In the genomic region with DNA sequence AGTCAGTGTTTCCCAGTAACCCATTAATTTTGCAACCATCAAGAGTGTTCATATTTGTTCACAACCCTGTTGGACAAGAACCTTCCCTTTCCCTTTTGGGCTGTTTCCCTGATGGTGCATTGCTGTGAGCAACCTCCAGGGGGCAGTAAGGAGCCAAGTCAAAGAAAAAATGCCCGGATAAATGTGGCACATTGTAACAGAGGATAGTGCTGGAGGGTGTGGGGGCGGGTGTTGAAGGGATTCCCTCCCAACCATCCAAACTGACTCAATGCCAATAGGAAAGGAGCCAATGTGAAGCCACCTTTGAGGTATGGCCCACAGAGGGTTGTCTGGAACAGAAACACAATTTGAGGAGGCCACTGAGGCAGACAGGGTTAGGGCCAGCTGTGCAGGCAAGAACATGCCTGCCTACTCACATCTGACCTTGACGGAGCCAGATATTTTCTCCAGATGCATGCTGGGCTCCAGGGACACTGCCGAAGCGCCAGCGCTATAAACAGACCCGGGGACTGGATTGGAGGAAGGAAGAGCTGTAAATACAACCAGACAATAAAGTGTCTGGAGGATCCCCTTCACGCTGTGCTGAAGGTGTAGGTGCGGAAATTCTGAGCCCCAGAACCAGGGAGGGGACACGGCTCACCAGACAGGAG, we compare ENCODE assay signal across 8 mouse cellular contexts. TPM values are rescaled to one million over a fixed set of nuclear protein-coding genes. Genes with fewer than 3 reads are reported as not detected.
DNase-seq lines count a peak whose midpoint lies in the region; ATAC-seq and TF ChIP-seq lines count a peak whose summit lies in the region.

No protein-coding gene starts in this region.

- no peak overlapping the region for H3K4me2 ChIP-seq in limb, embryonic 12.5 days
- H3K4me2 ChIP-seq in midbrain, embryonic 14.5 days (ENCODE audit: low read length) = no peak overlapping the region

- H3K27me3 ChIP-seq in limb, embryonic 12.5 days = no peaks in the 10 kb centered on the region; the same call in 1 of the 2 replicates
- no peaks in the 10 kb centered on the region for H3K27me3 ChIP-seq in midbrain, embryonic 14.5 days (ENCODE audit: control insufficient read depth, insufficient read depth, low read length)

- no peaks in the 10 kb centered on the region for H3K9me3 ChIP-seq in limb, embryonic 12.5 days
- no peaks in the 10 kb centered on the region for H3K9me3 ChIP-seq in midbrain, embryonic 14.5 days (ENCODE audit: control insufficient read depth, low read length)

- 25% methylated on average over 10 of the region's 10 CpGs for WGBS in limb, embryonic 12.5 days
- 53% methylated on average over 10 of the region's 10 CpGs for WGBS in midbrain, embryonic 14.5 days

- no peak overlapping the region for H3K27ac ChIP-seq in cortical plate, adult 2 months (ENCODE audit: insufficient read depth, low read length)
- 0 out of 2 replicates have a peak overlapping the region, but pooled peaks have one; percentile 53 for H3K27ac ChIP-seq in limb, embryonic 12.5 days
- no peak overlapping the region for H3K27ac ChIP-seq in midbrain, embryonic 14.5 days (replicated peaks; ENCODE audit: low read depth, low read length)

- DNase-seq in 3T3-L1 (ENCODE audit: low read depth, low spot score) (peak; percentile 86), ZHBTc4 (ENCODE audit: low read depth, low spot score) (peak; percentile 88)
- peak; percentile 72 for DNase-seq in gastrocnemius, postnatal 10 days
- DNase-seq in midbrain, embryonic 14.5 days = peak; percentile 79
- DNase-seq in spleen, postnatal 14 days (ENCODE audit: low spot score in 2 of 2) = peak; percentile 40 to 60

- 0 out of 2 replicates have a peak, but pooled peaks cover 1% of the 10 kb centered on the region for H3K4me1 ChIP-seq in cortical plate, adult 2 months (ENCODE audit: control insufficient read depth, insufficient read depth, low read length)
- peaks cover 28% of the 10 kb centered on the region for H3K4me1 ChIP-seq in limb, embryonic 12.5 days (replicated peaks)
- H3K4me1 ChIP-seq in midbrain, embryonic 14.5 days (ENCODE audit: control insufficient read depth, insufficient read depth, low read length) = peaks cover 5% of the 10 kb centered on the region; the same call in 1 of the 2 replicates

- ATAC-seq in inflammation-experienced regulatory T-cells, adult 6 months = peak; percentile 23
- ATAC-seq in limb, embryonic 12.5 days (ENCODE audit: insufficient number of reproducible peaks, insufficient read depth, low FRiP score, low TSS enrichment, low read depth) = no peak; the same call in 1 of the 2 replicates
- ATAC-seq in midbrain, embryonic 14.5 days (ENCODE audit: low FRiP score, low TSS enrichment) = no peak; the same call in 1 of the 2 replicates

- H3K9ac ChIP-seq in limb, embryonic 12.5 days (replicated peaks) = no peak overlapping the region; the same call in 1 of the 2 replicates
- no peak overlapping the region for H3K9ac ChIP-seq in midbrain, embryonic 14.5 days (replicated peaks; ENCODE audit: low read length)

- H3K4me3 ChIP-seq in cortical plate, adult 2 months (ENCODE audit: insufficient read depth, low read length) = no peak overlapping the region
- no peak overlapping the region for H3K4me3 ChIP-seq in limb, embryonic 12.5 days (replicated peaks)
- no peak overlapping the region for H3K4me3 ChIP-seq in midbrain, embryonic 14.5 days (replicated peaks; ENCODE audit: low read depth, low read length)

- TF ChIP-seq CTCF in cortical plate, adult 2 months (IDR thresholded peaks at IDR 0.05; ENCODE audit: extremely low read depth, insufficient read depth, low read length) = peak; percentile 78

- H3K36me3 ChIP-seq in limb, embryonic 12.5 days = no peaks in the 10 kb centered on the region
- no peaks in the 10 kb centered on the region for H3K36me3 ChIP-seq in midbrain, embryonic 14.5 days (ENCODE audit: control insufficient read depth, insufficient read depth, low read length)

- TF ChIP-seq POLR2A in cortical plate, adult 2 months (IDR thresholded peaks at IDR 0.05; ENCODE audit: extremely low read depth, insufficient read depth, low read length) = no peak

RNA-seq across cellular contexts. Expression of a gene that starts 3.6 kb away (rescaled TPM):
- polyA plus RNA-seq in cortical plate, adult 2 months (2012; rRNA removed) = 0.26 and 1.4 TPM in 2 replicates
- total RNA-seq in gastrocnemius, postnatal 10 days (2021) = not detected
- polyA plus RNA-seq in inflammation-experienced regulatory T-cells, adult 6 months (2017; shearing (Covaris generic)) = 1 to 10 TPM; 1.2 to 5.5 (median 1.9) TPM
- 0.36 TPM in 1 of 2 replicates, not detected in the other for polyA plus RNA-seq in limb, embryonic 12.5 days (2016; fragmentation: Nextera tagmentation; extraction: Ambion mirVana)
- polyA plus RNA-seq in midbrain, embryonic 14.5 days (2014; fragmentation: Nextera tagmentation; extraction: Ambion mirVana) = not detected in 2 replicates

RNA-seq across cellular contexts. Expression of a gene that starts 38.7 kb away (rescaled TPM):
- 35.1 and 37.0 TPM in 2 replicates for polyA plus RNA-seq in cortical plate, adult 2 months (2012; rRNA removed)
- total RNA-seq in gastrocnemius, postnatal 10 days (2021) = 1 to 10 TPM; 7.1 to 9.0 TPM
- polyA plus RNA-seq in inflammation-experienced regulatory T-cells, adult 6 months (2017; shearing (Covaris generic)) = 10 to 100 TPM; 16.8 to 44.8 (median 23.1) TPM
- polyA plus RNA-seq in limb, embryonic 12.5 days (2016; fragmentation: Nextera tagmentation; extraction: Ambion mirVana) = 10.3 and 10.8 TPM in 2 replicates
- 20.5 and 25.2 TPM in 2 replicates for polyA plus RNA-seq in midbrain, embryonic 14.5 days (2014; fragmentation: Nextera tagmentation; extraction: Ambion mirVana)
